Mouse (Mus musculus): Measurements from ENCODE around the gene Shd. TPM values are rescaled to one million over a fixed set of nuclear protein-coding genes. Genes with fewer than 3 reads are reported as not detected.
A peak's percentile ranks its signal among the peaks of the same experiment; 100 is the strongest.

Shd gene
- polyA plus RNA-seq, 1 experiment, result 4.3 TPM

DNA sequence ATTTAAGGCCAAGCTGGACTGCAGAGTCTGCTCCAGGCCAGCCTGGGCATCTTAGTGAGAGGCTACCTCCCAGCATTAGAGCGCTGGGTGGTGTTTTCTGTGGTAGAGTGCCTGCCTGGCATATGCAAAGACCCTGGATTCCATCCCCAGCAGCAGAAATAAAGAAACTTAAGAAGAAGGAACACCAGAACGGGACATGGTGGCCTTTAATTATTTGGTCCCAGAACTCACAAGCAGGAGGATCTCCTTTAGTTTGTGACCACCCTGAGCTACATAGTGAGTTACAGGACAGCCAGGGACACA is 11.7 kb upstream of the Shd start:
- TF ChIP-seq POLR2A (IDR thresholded peaks at IDR 0.05; ENCODE audit: insufficient read depth, low read length), result no peak
- no peak for TF ChIP-seq EP300 (IDR thresholded peaks at IDR 0.05; ENCODE audit: insufficient read depth, low read depth, low read length)
- TF ChIP-seq CTCF (IDR thresholded peaks at IDR 0.05; ENCODE audit: low read depth, low read length), result no peak
- Histone ChIP-seq H3K36me3 (ENCODE audit: control insufficient read depth, insufficient read depth, low read length, poor library complexity, severe bottlenecking) (no peaks in the 10 kb centered on the region), H3K27ac (ENCODE audit: insufficient read depth, low read length) (peak overlapping the region; percentile 23), H3K27me3 (ENCODE audit: control insufficient read depth, insufficient read depth, low read length, poor library complexity, severe bottlenecking) (no peaks in the 10 kb centered on the region), H3K4me3 (ENCODE audit: low read depth, low read length) (peak overlapping the region; percentile 89), H3K9ac (ENCODE audit: low read depth, poor library complexity, severe bottlenecking) (peak overlapping the region; percentile 51), H3K9me3 (replicated peaks; ENCODE audit: control insufficient read depth, insufficient read depth, low read length, poor library complexity, severe bottlenecking) (no peaks in the 10 kb centered on the region), H3K4me1 (ENCODE audit: control insufficient read depth, insufficient read depth, low read length) (peaks cover 5% of the 10 kb centered on the region)

DNA sequence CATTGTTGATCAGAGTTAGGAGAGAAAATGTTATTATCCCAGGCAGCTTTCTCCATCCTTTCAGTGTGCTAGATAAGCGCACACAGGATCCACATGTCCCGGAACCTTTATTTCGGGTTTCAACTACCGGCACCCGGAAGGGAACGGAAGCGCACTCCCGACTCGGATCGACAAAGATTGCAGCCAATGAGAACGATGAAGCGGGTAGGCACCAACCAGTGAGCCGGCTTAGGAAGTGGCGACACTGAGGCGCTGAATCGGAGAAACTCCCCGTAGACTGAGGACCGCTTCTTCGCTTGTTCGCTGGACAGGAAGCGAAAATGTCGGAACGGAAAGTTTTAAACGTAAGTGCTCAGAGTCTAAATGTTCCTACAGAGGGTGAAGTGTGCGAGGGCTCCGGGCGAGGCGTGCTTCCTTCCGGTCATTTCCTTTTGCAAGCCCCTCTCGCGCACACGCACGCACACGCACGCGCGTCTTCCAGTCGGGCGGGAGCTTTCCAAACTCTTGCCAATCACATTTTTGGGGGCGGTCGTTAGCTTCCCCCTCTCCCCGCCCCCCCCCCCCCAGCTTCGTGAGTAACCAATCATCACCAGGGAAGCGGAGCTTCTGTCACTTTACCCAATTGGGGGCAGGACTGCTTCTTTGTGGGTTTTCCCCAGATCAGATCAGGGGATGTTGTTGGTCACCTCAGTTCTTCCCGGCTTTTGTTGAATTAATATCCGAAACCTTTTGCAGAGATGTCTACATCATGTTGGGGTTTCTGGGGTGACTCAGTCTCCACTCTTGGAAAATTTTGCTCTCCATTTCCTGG is 11.1 kb upstream of the Shd start, which contains the start of gene Yju2:
Yju2 (plus strand) TSS at position 182 of the 811 bp plus-strand sequence.
- Histone ChIP-seq H3K27ac (ENCODE audit: insufficient read depth, low read length) (peak within 1 kb of the TSS; percentile 58), H3K4me3 (ENCODE audit: low read depth, low read length) (peak within 1 kb of the TSS; percentile 89), H3K9me3 (replicated peaks; ENCODE audit: control insufficient read depth, insufficient read depth, low read length, poor library complexity, severe bottlenecking) (no peaks in the 10 kb centered on the region), H3K9ac (ENCODE audit: low read depth, poor library complexity, severe bottlenecking) (peak within 1 kb of the TSS; percentile 51), H3K36me3 (ENCODE audit: control insufficient read depth, insufficient read depth, low read length, poor library complexity, severe bottlenecking) (no peaks in the 10 kb centered on the region), H3K4me1 (ENCODE audit: control insufficient read depth, insufficient read depth, low read length) (peaks cover 3% of the 10 kb centered on the region), H3K27me3 (ENCODE audit: control insufficient read depth, insufficient read depth, low read length, poor library complexity, severe bottlenecking) (no peaks in the 10 kb centered on the region)
- TF ChIP-seq CTCF (IDR thresholded peaks at IDR 0.05; ENCODE audit: low read depth, low read length) (no peak), POLR2A (IDR thresholded peaks at IDR 0.05; ENCODE audit: insufficient read depth, low read length) (peak; percentile 31), EP300 (IDR thresholded peaks at IDR 0.05; ENCODE audit: insufficient read depth, low read depth, low read length) (no peak)

DNA sequence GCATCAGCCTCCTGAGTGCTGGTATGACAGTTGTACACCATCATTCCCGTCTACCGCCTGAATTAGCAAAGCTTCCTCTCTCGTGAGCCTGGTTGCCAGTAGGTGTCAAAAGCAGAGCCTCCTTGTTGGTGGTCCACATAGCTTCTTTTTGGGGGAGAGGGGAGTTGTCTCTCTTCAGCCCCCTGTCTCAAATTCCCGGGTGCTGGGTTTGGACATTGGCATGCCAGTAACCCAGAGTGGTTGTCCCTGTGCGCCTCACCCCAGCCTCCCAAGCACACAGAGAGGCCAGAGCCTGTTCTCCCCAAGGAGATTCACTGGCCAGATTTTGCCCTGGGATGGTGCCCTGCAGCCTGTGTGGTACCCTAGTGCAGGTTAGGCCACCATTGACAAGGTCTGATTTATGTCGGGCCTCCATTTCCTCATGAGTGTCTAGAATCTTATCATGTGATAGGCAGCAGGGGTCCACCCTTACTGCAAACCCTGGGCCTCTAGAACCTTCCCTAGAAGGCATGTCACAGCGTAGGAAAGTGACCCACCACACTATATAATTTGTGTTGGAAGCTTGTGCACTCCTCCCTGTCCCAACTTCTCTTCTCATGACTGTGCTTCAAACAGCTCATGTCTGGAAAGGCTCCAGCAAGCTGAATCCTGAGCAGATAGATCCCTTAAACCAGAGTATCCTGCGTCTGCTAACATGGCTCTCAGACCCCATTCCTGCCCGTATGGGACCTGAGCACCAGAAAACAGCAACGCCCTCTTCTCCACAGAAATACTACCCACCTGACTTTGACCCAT is 10.1 kb upstream of the Shd start:
- no peaks in the 10 kb centered on the region for H3K9me3 ChIP-seq (replicated peaks; ENCODE audit: control insufficient read depth, insufficient read depth, low read length, poor library complexity, severe bottlenecking)
- TF ChIP-seq CTCF (IDR thresholded peaks at IDR 0.05; ENCODE audit: low read depth, low read length), result no peak
- no peak for TF ChIP-seq POLR2A (IDR thresholded peaks at IDR 0.05; ENCODE audit: insufficient read depth, low read length)
- no peak for TF ChIP-seq EP300 (IDR thresholded peaks at IDR 0.05; ENCODE audit: insufficient read depth, low read depth, low read length)
- no peak overlapping the region for H3K27ac ChIP-seq (ENCODE audit: insufficient read depth, low read length)
- H3K4me3 ChIP-seq (ENCODE audit: low read depth, low read length), result no peak overlapping the region
- no peaks in the 10 kb centered on the region for H3K36me3 ChIP-seq (ENCODE audit: control insufficient read depth, insufficient read depth, low read length, poor library complexity, severe bottlenecking)
- H3K9ac ChIP-seq (ENCODE audit: low read depth, poor library complexity, severe bottlenecking), result peak overlapping the region; percentile 51; the same call in 1 of the 2 replicates
- no peaks in the 10 kb centered on the region for H3K4me1 ChIP-seq (ENCODE audit: control insufficient read depth, insufficient read depth, low read length)
- H3K27me3 ChIP-seq (ENCODE audit: control insufficient read depth, insufficient read depth, low read length, poor library complexity, severe bottlenecking), result no peaks in the 10 kb centered on the region

DNA sequence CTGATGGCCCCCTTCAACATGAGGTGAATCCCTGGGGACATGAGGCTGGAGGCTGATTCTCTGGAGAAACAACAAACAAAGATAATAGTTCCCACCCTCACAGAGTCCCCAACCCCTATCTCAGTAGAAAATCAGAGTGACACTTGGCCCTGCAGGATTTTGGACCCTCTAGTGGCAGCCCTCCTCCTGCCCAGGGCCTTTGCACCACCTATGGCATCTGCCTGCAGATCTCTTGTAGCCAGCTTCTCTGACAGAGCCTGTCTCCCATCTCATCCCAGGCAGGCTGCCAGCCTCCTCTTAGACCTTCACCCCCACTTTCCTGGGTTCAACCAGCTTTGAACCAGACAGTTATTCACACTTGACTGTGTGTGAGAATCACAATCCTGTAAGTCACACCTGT is 9.5 kb upstream of the Shd start:
- no peak for TF ChIP-seq CTCF (IDR thresholded peaks at IDR 0.05; ENCODE audit: low read depth, low read length)
- no peak for TF ChIP-seq POLR2A (IDR thresholded peaks at IDR 0.05; ENCODE audit: insufficient read depth, low read length)
- no peak for TF ChIP-seq EP300 (IDR thresholded peaks at IDR 0.05; ENCODE audit: insufficient read depth, low read depth, low read length)
- no peaks in the 10 kb centered on the region for H3K4me1 ChIP-seq (ENCODE audit: control insufficient read depth, insufficient read depth, low read length)
- H3K27me3 ChIP-seq (ENCODE audit: control insufficient read depth, insufficient read depth, low read length, poor library complexity, severe bottlenecking), result no peaks in the 10 kb centered on the region
- H3K9ac ChIP-seq (ENCODE audit: low read depth, poor library complexity, severe bottlenecking), result no peak overlapping the region
- no peak overlapping the region for H3K27ac ChIP-seq (ENCODE audit: insufficient read depth, low read length)
- no peaks in the 10 kb centered on the region for H3K36me3 ChIP-seq (ENCODE audit: control insufficient read depth, insufficient read depth, low read length, poor library complexity, severe bottlenecking)
- no peaks in the 10 kb centered on the region for H3K9me3 ChIP-seq (replicated peaks; ENCODE audit: control insufficient read depth, insufficient read depth, low read length, poor library complexity, severe bottlenecking)
- H3K4me3 ChIP-seq (ENCODE audit: low read depth, low read length), result no peak overlapping the region

DNA sequence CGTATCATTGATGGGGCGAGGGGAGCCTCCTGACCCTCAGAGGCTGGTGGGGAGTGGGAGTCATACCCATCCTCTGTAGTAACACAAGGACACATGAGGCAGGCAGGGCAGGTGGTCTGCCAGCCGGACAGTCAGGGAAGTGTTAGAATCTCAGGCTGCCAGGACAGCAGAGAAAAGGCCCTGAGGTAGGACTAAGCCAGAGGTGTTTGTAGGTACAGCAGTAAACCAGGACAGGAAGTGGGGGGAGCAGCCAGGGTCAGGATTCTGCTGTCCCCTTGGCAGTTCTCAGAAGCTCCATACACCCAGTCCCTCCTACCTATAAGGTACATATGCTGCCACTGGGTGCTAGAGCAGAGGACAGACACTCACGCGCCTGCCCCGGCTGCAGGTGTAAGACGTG is 8.6 kb upstream of the Shd start:
- no peaks in the 10 kb centered on the region for H3K9me3 ChIP-seq (replicated peaks; ENCODE audit: control insufficient read depth, insufficient read depth, low read length, poor library complexity, severe bottlenecking)
- no peak for TF ChIP-seq CTCF (IDR thresholded peaks at IDR 0.05; ENCODE audit: low read depth, low read length)
- TF ChIP-seq POLR2A (IDR thresholded peaks at IDR 0.05; ENCODE audit: insufficient read depth, low read length), result no peak
- TF ChIP-seq EP300 (IDR thresholded peaks at IDR 0.05; ENCODE audit: insufficient read depth, low read depth, low read length), result no peak
- no peak overlapping the region for H3K27ac ChIP-seq (ENCODE audit: insufficient read depth, low read length)
- H3K4me1 ChIP-seq (ENCODE audit: control insufficient read depth, insufficient read depth, low read length), result no peaks in the 10 kb centered on the region
- H3K36me3 ChIP-seq (ENCODE audit: control insufficient read depth, insufficient read depth, low read length, poor library complexity, severe bottlenecking), result no peaks in the 10 kb centered on the region
- no peak overlapping the region for H3K9ac ChIP-seq (ENCODE audit: low read depth, poor library complexity, severe bottlenecking)
- H3K4me3 ChIP-seq (ENCODE audit: low read depth, low read length), result no peak overlapping the region
- no peaks in the 10 kb centered on the region for H3K27me3 ChIP-seq (ENCODE audit: control insufficient read depth, insufficient read depth, low read length, poor library complexity, severe bottlenecking)

DNA sequence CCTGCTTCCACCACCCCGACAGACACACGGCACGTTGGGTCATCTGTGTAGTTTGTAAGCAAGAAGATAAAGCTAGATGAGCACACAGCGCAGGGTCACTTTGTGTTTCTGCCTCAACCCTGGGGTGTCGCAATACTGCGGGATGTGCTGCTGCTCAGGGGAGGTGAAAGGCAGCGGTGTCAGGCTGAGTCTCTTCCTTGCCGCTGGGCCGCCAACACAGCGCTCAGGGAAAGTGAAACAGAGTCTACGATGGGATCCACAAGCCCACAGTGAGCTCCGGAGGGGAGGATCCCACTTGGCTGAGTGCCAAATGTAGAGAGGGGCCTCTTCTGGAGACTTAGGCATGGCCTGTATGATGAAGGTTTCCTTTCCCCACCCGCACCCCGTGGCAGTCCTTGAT is 7.1 kb upstream of the Shd start:
- Histone ChIP-seq H3K9me3 (replicated peaks; ENCODE audit: control insufficient read depth, insufficient read depth, low read length, poor library complexity, severe bottlenecking) (no peaks in the 10 kb centered on the region), H3K36me3 (ENCODE audit: control insufficient read depth, insufficient read depth, low read length, poor library complexity, severe bottlenecking) (no peaks in the 10 kb centered on the region), H3K9ac (ENCODE audit: low read depth, poor library complexity, severe bottlenecking) (no peak overlapping the region), H3K4me3 (ENCODE audit: low read depth, low read length) (no peak overlapping the region), H3K4me1 (ENCODE audit: control insufficient read depth, insufficient read depth, low read length) (no peaks in the 10 kb centered on the region), H3K27ac (ENCODE audit: insufficient read depth, low read length) (no peak overlapping the region), H3K27me3 (ENCODE audit: control insufficient read depth, insufficient read depth, low read length, poor library complexity, severe bottlenecking) (no peaks in the 10 kb centered on the region)
- TF ChIP-seq CTCF (IDR thresholded peaks at IDR 0.05; ENCODE audit: low read depth, low read length) (no peak), POLR2A (IDR thresholded peaks at IDR 0.05; ENCODE audit: insufficient read depth, low read length) (no peak), EP300 (IDR thresholded peaks at IDR 0.05; ENCODE audit: insufficient read depth, low read depth, low read length) (no peak)

Data from ES-Bruce4 (cell line).